Mouse (Mus musculus): ENCODE results near the gene Sorcs2.
A peak's percentile ranks its signal among the peaks of the same experiment; 100 is the strongest.

Sorcs2 gene

GRCm38 (mm10) chr5:36075172-36076074 is 322.5 kb downstream of the Sorcs2 start:
- DNase-seq (ENCODE audit: low read depth, low spot score), result no peak

- peak; percentile 18 for DNase-seq (ENCODE audit: low read depth, low spot score)
Observed at GRCm38 (mm10) chr5:36069503-36070360, 328.2 kb downstream of the Sorcs2 start.

- no peak for DNase-seq (ENCODE audit: low read depth, low spot score)
Observed at GRCm38 (mm10) chr5:36067651-36068181, 330.2 kb downstream of the Sorcs2 start.

GRCm38 (mm10) chr5:36057804-36058322 is 340.1 kb downstream of the Sorcs2 start:
- no peak for DNase-seq (ENCODE audit: low read depth, low spot score)

GRCm38 (mm10) chr5:36056921-36057320 is 341.0 kb downstream of the Sorcs2 start:
- DNase-seq (ENCODE audit: low read depth, low spot score), result no peak

- no peak for DNase-seq (ENCODE audit: low read depth, low spot score)
Observed at GRCm38 (mm10) chr5:36055876-36056275, 342.1 kb downstream of the Sorcs2 start.

GRCm38 (mm10) chr5:36054498-36054897 is 343.4 kb downstream of the Sorcs2 start:
- peak; percentile 12 for DNase-seq (ENCODE audit: low read depth, low spot score)

- DNase-seq (ENCODE audit: low read depth, low spot score), result no peak
Observed at GRCm38 (mm10) chr5:36043154-36043553, 354.8 kb downstream of the Sorcs2 start.

GRCm38 (mm10) chr5:36041756-36042155 is 356.2 kb downstream of the Sorcs2 start:
- DNase-seq (ENCODE audit: low read depth, low spot score), result no peak

GRCm38 (mm10) chr5:36041236-36041562 is 356.7 kb downstream of the Sorcs2 start:
- DNase-seq (ENCODE audit: low read depth, low spot score), result no peak

GRCm38 (mm10) chr5:36040398-36041235 is 357.3 kb downstream of the Sorcs2 start:
- DNase-seq (ENCODE audit: low read depth, low spot score), result no peak

- no peak for DNase-seq (ENCODE audit: low read depth, low spot score)
Observed at GRCm38 (mm10) chr5:36039596-36039995, 358.3 kb downstream of the Sorcs2 start.

GRCm38 (mm10) chr5:36033531-36034426 is 364.2 kb downstream of the Sorcs2 start:
- DNase-seq (ENCODE audit: low read depth, low spot score), result peak; percentile 73

- no peak for DNase-seq (ENCODE audit: low read depth, low spot score)
Observed at GRCm38 (mm10) chr5:36025076-36025475, 372.9 kb downstream of the Sorcs2 start.

GRCm38 (mm10) chr5:36024003-36024685 is 373.8 kb downstream of the Sorcs2 start:
- no peak for DNase-seq (ENCODE audit: low read depth, low spot score)

GRCm38 (mm10) chr5:36022361-36022760 is 375.6 kb downstream of the Sorcs2 start:
- DNase-seq (ENCODE audit: low read depth, low spot score), result no peak

GRCm38 (mm10) chr5:36021091-36021490 is 376.8 kb downstream of the Sorcs2 start:
- no peak for DNase-seq (ENCODE audit: low read depth, low spot score)

GRCm38 (mm10) chr5:36018366-36018765 is 379.6 kb downstream of the Sorcs2 start:
- DNase-seq (ENCODE audit: low read depth, low spot score), result peak; percentile 73

GRCm38 (mm10) chr5:36009405-36009804 is 388.5 kb downstream of the Sorcs2 start:
- DNase-seq (ENCODE audit: low read depth, low spot score), result no peak
